Mouse (Mus musculus) MEL (cell line): Measurements from ENCODE around the gene Olfr1385. TPM values are rescaled to one million over a fixed set of nuclear protein-coding genes. Genes with fewer than 3 reads are reported as not detected.
"Not testable (repeated sequence)": the region's sequence is repeated elsewhere in the genome, so short reads cannot be mapped to it uniquely, and the experiment has no call there.

Experiments used
- DNase-seq: peaks from one replicate; pipeline ENCODE4 v3.0.0; 2011; ENCODE audit warnings: low read depth, low spot score
- H3K27ac ChIP-seq: 2 replicates; pipeline ENCODE4 v1.5.1; 2012; ENCODE audit warnings: low read depth, mild to moderate bottlenecking, control low read depth, low read length, moderate library complexity; ENCODE audit not compliant: control insufficient read depth
- H3K27me3 ChIP-seq, 2 experiments: fragments of 150-350 bp in 1 of 2; sonication (generic) in 1 of 2; 2 replicates each; pipeline ENCODE4 v1.6.1; 2012; ENCODE audit warnings: low read length in 2 of 2, mild to moderate bottlenecking in 2 of 2, improper control_type of control experiment in 1 of 2, moderate library complexity in 1 of 2; ENCODE audit not compliant: insufficient read depth in 2 of 2, control insufficient read depth in 1 of 2
- H3K36me3 ChIP-seq, 2 experiments: 2 replicates each; pipeline ENCODE4 v1.6.1; 2012 to 2014; ENCODE audit warnings: low read length in 2 of 2, improper control_type of control experiment in 1 of 2, inconsistent platforms in 1 of 2, mild to moderate bottlenecking in 1 of 2; ENCODE audit not compliant: insufficient read depth in 2 of 2, control insufficient read depth in 1 of 2
- H3K4me1 ChIP-seq, 2 experiments: fragments of 150-350 bp in 1 of 2; sonication (generic) in 1 of 2; 2 replicates each; pipeline ENCODE4 v1.6.1; 2012; ENCODE audit warnings: low read length in 2 of 2, improper control_type of control experiment in 1 of 2, mild to moderate bottlenecking in 1 of 2; ENCODE audit not compliant: insufficient read depth in 2 of 2, control insufficient read depth in 1 of 2
- H3K4me3 ChIP-seq, 2 experiments: fragments of 150-350 bp in 1 of 2; sonication (generic) in 1 of 2; 2 replicates each; pipeline ENCODE4 v1.5.1; 2012; ENCODE audit warnings: low read depth in 2 of 2, low read length in 2 of 2, mild to moderate bottlenecking in 2 of 2, moderate library complexity in 2 of 2, control low read depth in 1 of 2, improper control_type of control experiment in 1 of 2; ENCODE audit not compliant: control insufficient read depth in 1 of 2, insufficient read depth in 1 of 2
- H3K79me2 ChIP-seq: 2 replicates; pipeline ENCODE4 v1.6.1; 2012; ENCODE audit warnings: mild to moderate bottlenecking, low read length, moderate library complexity; ENCODE audit not compliant: control insufficient read depth, poor library complexity, insufficient read depth
- H3K9ac ChIP-seq: 2 replicates; pipeline ENCODE4 v1.6.1; 2012; ENCODE audit warnings: low read depth, mild to moderate bottlenecking, control low read depth, low read length, moderate library complexity; ENCODE audit not compliant: control insufficient read depth, poor library complexity, severe bottlenecking
- H3K9me3 ChIP-seq: fragments of 150-350 bp; sonication (generic); replicated peaks from 2 replicates; pipeline ENCODE4 v1.6.1; 2012; ENCODE audit warnings: mild to moderate bottlenecking, low read length, improper control_type of control experiment, moderate library complexity; ENCODE audit not compliant: insufficient read depth
- CHD1 ChIP-seq: IDR thresholded peaks from 2 replicates; pipeline ENCODE4 v1.6.1; 2012; ENCODE audit warnings: low read depth, mild to moderate bottlenecking, inconsistent platforms, low read length, improper control_type of control experiment
- CTCF ChIP-seq, 3 experiments: IDR thresholded peaks in 2 of 3; conservative IDR thresholded peaks in 1 of 3; 2 replicates each; pipeline ENCODE4 v1.5.1; 2011 to 2012; ENCODE audit warnings: low read length in 3 of 3, low read depth in 2 of 3, mild to moderate bottlenecking in 2 of 3, improper control_type of control experiment in 1 of 3, inconsistent platforms in 1 of 3, mixed read lengths in 1 of 3, moderate library complexity in 1 of 3; ENCODE audit not compliant: control insufficient read depth in 1 of 3, insufficient read depth in 1 of 3, poor library complexity in 1 of 3, severe bottlenecking in 1 of 3
- ETS1 ChIP-seq: IDR thresholded peaks from 2 replicates; pipeline ENCODE4 v1.6.1; 2012; ENCODE audit warnings: low read depth, mild to moderate bottlenecking, inconsistent platforms, low read length, improper control_type of control experiment, moderate library complexity
- GABPA ChIP-seq: IDR thresholded peaks from 2 replicates; pipeline ENCODE4 v1.6.1; 2012; ENCODE audit warnings: low read depth, mild to moderate bottlenecking, inconsistent platforms, low read length, improper control_type of control experiment, moderate library complexity
- GATA1 ChIP-seq: IDR thresholded peaks from 2 replicates; pipeline ENCODE4 v1.6.1; 2011; ENCODE audit warnings: low read depth, low read length, improper control_type of control experiment
- JUND ChIP-seq: IDR thresholded peaks from 2 replicates; pipeline ENCODE4 v1.6.1; 2011; ENCODE audit warnings: low read depth, mild to moderate bottlenecking, improper control_type of control experiment, low read length
- KAT2A ChIP-seq: conservative IDR thresholded peaks from 2 replicates; pipeline ENCODE4 v1.6.1; 2012; ENCODE audit warnings: low read depth, low read length, improper control_type of control experiment, inconsistent platforms
- MXI1 ChIP-seq: IDR thresholded peaks from 2 replicates; pipeline ENCODE4 v1.6.1; 2011; ENCODE audit warnings: mild to moderate bottlenecking, low read depth, low read length, improper control_type of control experiment
- MYC ChIP-seq: IDR thresholded peaks from 2 replicates; pipeline ENCODE4 v1.6.1; 2011; ENCODE audit warnings: low read depth, mild to moderate bottlenecking, low read length, improper control_type of control experiment, moderate library complexity
- NELFE ChIP-seq: IDR thresholded peaks from 2 replicates; pipeline ENCODE4 v1.6.1; 2011; ENCODE audit warnings: low read depth, low read length, improper control_type of control experiment
- POLR2A ChIP-seq, 2 experiments: IDR thresholded peaks; 2 replicates each; pipeline ENCODE4 v1.6.1; 2011 to 2012; ENCODE audit warnings: low read length in 2 of 2, mild to moderate bottlenecking in 2 of 2, control low read depth in 1 of 2, improper control_type of control experiment in 1 of 2, low read depth in 1 of 2, moderate library complexity in 1 of 2; ENCODE audit not compliant: control insufficient read depth in 1 of 2, insufficient read depth in 1 of 2, poor library complexity in 1 of 2
- POLR2AphosphoS2 ChIP-seq: IDR thresholded peaks from 2 replicates; pipeline ENCODE4 v1.6.1; 2011; ENCODE audit warnings: low read length, improper control_type of control experiment
- RAD21 ChIP-seq: IDR thresholded peaks from 2 replicates; pipeline ENCODE4 v1.6.1; 2011; ENCODE audit warnings: mild to moderate bottlenecking, low read depth, low read length, improper control_type of control experiment
- SIN3A ChIP-seq: IDR thresholded peaks from 2 replicates; pipeline ENCODE4 v1.6.1; 2012; ENCODE audit warnings: low read length, improper control_type of control experiment, inconsistent platforms
- SMC3 ChIP-seq: IDR thresholded peaks from 2 replicates; pipeline ENCODE4 v1.6.1; 2011; ENCODE audit warnings: low read depth, low read length, improper control_type of control experiment
- UBTF ChIP-seq: IDR thresholded peaks from 2 replicates; pipeline ENCODE4 v1.6.1; 2012; ENCODE audit warnings: low read depth, mild to moderate bottlenecking, inconsistent platforms, low read length, improper control_type of control experiment, moderate library complexity, borderline replicate concordance; ENCODE audit not compliant: insufficient read depth
- USF2 ChIP-seq, 2 experiments: IDR thresholded peaks; 2 replicates each; pipeline ENCODE4 v1.6.1; 2011 to 2012; ENCODE audit warnings: improper control_type of control experiment in 2 of 2, low read length in 2 of 2, borderline replicate concordance in 1 of 2, inconsistent platforms in 1 of 2, low read depth in 1 of 2, mild to moderate bottlenecking in 1 of 2; ENCODE audit not compliant: insufficient read depth in 1 of 2
- ZKSCAN1 ChIP-seq: IDR thresholded peaks from 2 replicates; pipeline ENCODE4 v1.6.1; 2012; ENCODE audit warnings: low read depth, mild to moderate bottlenecking, inconsistent platforms, low read length, improper control_type of control experiment, moderate library complexity
- polyA plus RNA-seq, 2 experiments: library from polyadenylated mRNA; stranded (reverse) in 1 of 2; unstranded in 1 of 2; fragments of >175 nt in 1 of 2; fragments of >200 nt in 1 of 2; gene quantifications; 2 replicates each; pipeline versions ENCODE4 v1.2.1 to v1.2.4; 2012; ENCODE audit warnings: low replicate concordance in 2 of 2, low read depth in 1 of 2; ENCODE audit not compliant: insufficient read length in 2 of 2, insufficient read depth in 1 of 2, missing spikeins in 1 of 2
- total RNA-seq: library from RNA; depleted of rRNA; stranded (reverse); fragments of 300-350 nt; gene quantifications from 2 replicates; pipeline ENCODE4 v1.2.3, GENCODE M21; 2012; rRNA removed

Olfr1385 gene
- total RNA-seq (not detected in 2 replicates), polyA plus RNA-seq (not detected)

- H3K4me3 ChIP-seq, H3K36me3 ChIP-seq, H3K27ac ChIP-seq, H3K4me1 ChIP-seq, H3K9me3 ChIP-seq, H3K27me3 ChIP-seq, H3K79me2 ChIP-seq, H3K9ac ChIP-seq, DNase-seq: not testable (repeated sequence)
Measured at GRCm38 (mm10) chr11:49488770-49489169, at the start of gene Olfr1385. Gene Olfr1385 (plus strand): TSS chr11:49489070.

- Histone ChIP-seq H3K4me3 (no peak within 1 kb of the TSS), H3K27me3 (no peaks in the 10 kb centered on the region), H3K9ac (no peak within 1 kb of the TSS), H3K9me3 (no peaks in the 10 kb centered on the region), H3K4me1 (no peaks in the 10 kb centered on the region), H3K79me2 (no peaks in the 10 kb centered on the region), H3K27ac (no peak within 1 kb of the TSS), H3K36me3 (no peaks in the 10 kb centered on the region)
- TF ChIP-seq CTCF (IDR thresholded peaks at IDR 0.05 in 2 of 3, conservative IDR thresholded peaks at IDR 0.05 in 1 of 3; ENCODE audit: control insufficient read depth in 1 of 3, insufficient read depth in 1 of 3, low read depth in 2 of 3, low read length in 3 of 3, poor library complexity in 1 of 3, severe bottlenecking in 1 of 3), result no peak
- TF ChIP-seq USF2 (IDR thresholded peaks at IDR 0.05; ENCODE audit: borderline replicate concordance in 1 of 2, insufficient read depth in 1 of 2, low read depth in 1 of 2, low read length in 2 of 2), result no peak
- no peak for TF ChIP-seq JUND
- no peak for TF ChIP-seq RAD21
- no peak for TF ChIP-seq CHD1
- TF ChIP-seq MYC, result no peak
- no peak for TF ChIP-seq GATA1
- no peak for TF ChIP-seq NELFE
- no peak for TF ChIP-seq UBTF
- TF ChIP-seq SIN3A, result no peak
- TF ChIP-seq POLR2AphosphoS2, result no peak
- TF ChIP-seq ETS1, result no peak
- TF ChIP-seq MXI1, result no peak
- no peak for TF ChIP-seq POLR2A (IDR thresholded peaks at IDR 0.05; ENCODE audit: control insufficient read depth in 1 of 2, insufficient read depth in 1 of 2, low read depth in 1 of 2, low read length in 2 of 2, poor library complexity in 1 of 2)
- TF ChIP-seq SMC3, result no peak
- TF ChIP-seq GABPA, result no peak
- no peak for TF ChIP-seq KAT2A
- TF ChIP-seq ZKSCAN1, result no peak
- no peak for DNase-seq
Measured at GRCm38 (mm10) chr11:49455043-49455442, 33.8 kb upstream of the Olfr1385 start, which contains the start of gene Olfr1387. Gene Olfr1387 (plus strand): TSS chr11:49455343.

GRCm38 (mm10) chr11:49464746-49465145, 24.1 kb upstream of the Olfr1385 start, which contains the start of gene Olfr1386:
Gene Olfr1386 (plus strand): TSS chr11:49465046.
- H3K27ac ChIP-seq, H3K79me2 ChIP-seq, H3K9ac ChIP-seq, H3K9me3 ChIP-seq, DNase-seq, H3K4me3 ChIP-seq, H3K4me1 ChIP-seq, H3K27me3 ChIP-seq, H3K36me3 ChIP-seq: not testable (repeated sequence)
